Comparison of ENCODE assay signal across 14 mouse cellular contexts in genomic region chr2:146499111-146499510, GRCm38 (mm10).
"Had no signal": no experiment of that assay in that cellular context is flagged by ENCODE, and none has a peak within 500 bp of the region (broad histone marks: within the 10 kb centered on the region; RNA-seq: fewer than 3 reads in every experiment).

No protein-coding gene starts in this region.

- H3K9me3 ChIP-seq: kidney, embryonic 15.5 days; limb, embryonic 13.5 days; lung, embryonic 15.5 days; midbrain, embryonic 13.5 days had no signal

- DNase-seq: kidney, adult 2 months; kidney, postnatal 14 days; layer of hippocampus, adult 9-11 months; layer of hippocampus, postnatal 36 days; left cerebral cortex, postnatal 4 days; lung, postnatal 14 days; right cerebral cortex, postnatal 14 days; thymus, postnatal 4 days had no signal

- H3K9ac ChIP-seq: kidney, embryonic 15.5 days; limb, embryonic 13.5 days; liver, embryonic 14.5 days; lung, embryonic 15.5 days; midbrain, embryonic 13.5 days had no signal

- H3K4me2 ChIP-seq: kidney, embryonic 15.5 days; limb, embryonic 13.5 days; lung, embryonic 15.5 days; midbrain, embryonic 13.5 days had no signal

- ATAC-seq: midbrain, embryonic 13.5 days had no signal

- H3K27me3 ChIP-seq: kidney, embryonic 15.5 days; limb, embryonic 13.5 days; lung, embryonic 15.5 days; midbrain, embryonic 13.5 days had no signal

- H3K27ac ChIP-seq: kidney, embryonic 15.5 days; limb, embryonic 13.5 days; liver, embryonic 14.5 days; lung, embryonic 15.5 days; macrophage; midbrain, embryonic 13.5 days had no signal

- H3K36me3 ChIP-seq: kidney, embryonic 15.5 days; limb, embryonic 13.5 days; lung, embryonic 15.5 days; midbrain, embryonic 13.5 days had no signal

- H3K4me3 ChIP-seq: kidney, embryonic 15.5 days; limb, embryonic 13.5 days; lung, embryonic 15.5 days; midbrain, embryonic 13.5 days had no signal
